Mouse (Mus musculus): ENCODE data around the gene Ror2. TPM values are rescaled to one million over a fixed set of nuclear protein-coding genes. Genes with fewer than 3 reads are reported as not detected.

Gene Ror2
- total RNA-seq, 2 experiments from 2014 or later: 4.4 to 5.4 TPM

DNA sequence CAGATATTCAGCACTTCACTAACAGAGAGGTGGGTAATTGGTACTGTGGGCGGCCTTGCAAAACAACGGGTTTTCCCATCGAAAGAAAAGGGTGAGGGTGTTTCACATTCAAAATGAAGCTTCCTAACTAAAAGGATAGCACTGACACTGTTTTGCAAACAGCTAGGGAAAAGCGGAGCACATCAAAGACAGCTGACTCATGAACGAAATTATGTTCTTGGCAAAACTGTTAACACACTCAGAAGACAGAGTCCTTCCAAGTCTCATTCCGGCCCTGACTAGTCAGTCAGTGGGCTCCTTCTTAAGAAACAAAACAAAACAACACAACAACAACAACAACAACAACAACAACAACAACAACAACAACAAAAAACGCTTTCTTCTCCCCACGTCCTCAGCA, 10.1 kb downstream of the Ror2 start:
- intact Hi-C loops (cut with DNase I): no loop called here
- no peak for DNase-seq

- intact Hi-C loops (cut with DNase I): no loop called here
- no peak for DNase-seq
Measured at GRCm38 (mm10) chr13:53274771-53275170, 11.2 kb downstream of the Ror2 start.

DNA sequence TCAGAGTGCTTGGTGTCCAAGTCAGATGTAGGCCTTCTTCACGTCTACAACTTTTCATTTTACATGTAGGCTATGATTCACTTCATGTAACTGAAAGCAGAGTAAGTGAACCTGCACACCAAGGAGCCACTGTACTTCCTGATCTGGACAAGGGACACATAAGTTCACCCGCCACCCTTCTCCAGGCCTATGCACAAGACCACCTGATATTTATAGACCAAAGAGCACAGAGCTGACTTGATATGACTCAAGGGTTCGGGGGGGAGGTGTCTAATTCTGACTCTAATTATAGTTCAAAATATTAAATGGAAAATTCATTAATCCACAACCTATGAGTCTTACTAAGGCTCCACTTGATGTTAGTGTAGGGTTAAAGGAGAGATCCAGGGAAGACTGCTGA, 14.3 kb downstream of the Ror2 start:
- no peak for DNase-seq
- intact Hi-C loops (cut with DNase I): no loop called here

- intact Hi-C loops (cut with DNase I): no loop called here
- DNase-seq: no peak
Measured at GRCm38 (mm10) chr13:53270549-53270948, 15.4 kb downstream of the Ror2 start.

- no peak for DNase-seq
- intact Hi-C loops (cut with DNase I): no loop called here
Measured at GRCm38 (mm10) chr13:53268541-53268940, 17.4 kb downstream of the Ror2 start.

- DNase-seq: no peak
- intact Hi-C loops (cut with DNase I): no loop called here
Measured at GRCm38 (mm10) chr13:53267849-53268248, 18.1 kb downstream of the Ror2 start.

DNA sequence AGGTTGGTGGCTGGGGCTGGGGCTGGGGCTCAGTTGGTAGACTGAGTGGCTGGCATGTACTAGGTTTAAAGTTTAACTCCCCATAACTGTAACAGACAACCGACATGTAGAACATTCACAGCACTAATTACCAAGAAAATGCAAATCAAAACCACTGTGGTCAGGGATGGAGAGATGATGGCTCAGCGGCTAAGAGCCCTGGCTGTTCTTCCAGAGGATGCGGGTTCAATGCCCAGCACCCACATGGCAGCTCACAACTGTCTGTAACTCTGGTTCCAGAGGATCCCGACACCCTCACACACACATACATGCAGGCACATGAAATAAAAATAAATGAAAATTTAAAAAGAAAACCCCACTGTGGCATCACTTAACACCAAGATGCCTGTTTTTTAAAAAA, 18.8 kb downstream of the Ror2 start:
- intact Hi-C loops (cut with DNase I): no loop called here

GRCm38 (mm10) chr13:53266543-53266951, 19.4 kb downstream of the Ror2 start:
- intact Hi-C loops (cut with DNase I): no loop called here
- no peak for DNase-seq

More for the DNA sequence above, 18.8 kb downstream of the Ror2 start:
- DNase-seq: no peak

GRCm38 (mm10) chr13:53264896-53265295, 21.0 kb downstream of the Ror2 start:
- no peak for DNase-seq
- intact Hi-C loops (cut with DNase I): no loop called here

GRCm38 (mm10) chr13:53262509-53263250, 23.2 kb downstream of the Ror2 start:
- DNase-seq: no peak
- intact Hi-C loops (cut with DNase I): no loop called here

DNA sequence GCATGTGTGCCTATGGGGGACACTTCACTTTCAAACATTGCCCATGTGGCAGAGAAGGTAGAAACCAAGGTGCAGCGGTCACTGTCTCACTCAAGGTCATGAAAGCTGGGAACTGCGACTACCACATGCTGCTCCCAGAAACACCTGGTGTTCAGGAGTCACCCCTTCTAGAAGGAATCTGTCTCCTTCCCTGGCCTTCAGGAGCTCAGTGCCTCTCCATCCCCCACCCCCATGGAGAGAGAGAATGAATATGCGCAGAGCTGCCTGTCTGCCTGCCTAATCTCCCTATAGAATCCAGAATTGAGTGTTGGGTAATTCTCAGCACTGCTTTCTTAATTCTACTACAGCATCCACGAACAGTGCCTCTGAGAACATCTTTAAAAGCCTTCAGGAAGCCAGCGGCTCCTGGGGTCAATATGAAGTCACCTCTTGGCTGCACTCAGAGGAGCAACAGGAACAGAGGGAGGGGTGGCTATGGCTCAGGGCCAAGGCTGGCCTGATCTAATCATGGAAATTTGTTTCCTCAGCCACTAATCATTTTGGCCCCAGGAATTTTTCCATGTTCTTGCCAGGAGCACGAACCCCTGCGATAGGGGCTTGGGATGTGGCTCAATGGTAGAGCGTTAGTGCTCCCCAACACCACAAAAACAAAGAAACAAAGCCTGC, 24.7 kb downstream of the Ror2 start:
- intact Hi-C loops (cut with DNase I): no loop called here
- peak; percentile 48 for DNase-seq

GRCm38 (mm10) chr13:53258943-53259342, 27.0 kb downstream of the Ror2 start:
- DNase-seq: no peak
- intact Hi-C loops (cut with DNase I): no loop called here

- intact Hi-C loops (cut with DNase I): no loop called here
- DNase-seq: no peak
Measured at GRCm38 (mm10) chr13:53258497-53258896, 27.4 kb downstream of the Ror2 start.

DNA sequence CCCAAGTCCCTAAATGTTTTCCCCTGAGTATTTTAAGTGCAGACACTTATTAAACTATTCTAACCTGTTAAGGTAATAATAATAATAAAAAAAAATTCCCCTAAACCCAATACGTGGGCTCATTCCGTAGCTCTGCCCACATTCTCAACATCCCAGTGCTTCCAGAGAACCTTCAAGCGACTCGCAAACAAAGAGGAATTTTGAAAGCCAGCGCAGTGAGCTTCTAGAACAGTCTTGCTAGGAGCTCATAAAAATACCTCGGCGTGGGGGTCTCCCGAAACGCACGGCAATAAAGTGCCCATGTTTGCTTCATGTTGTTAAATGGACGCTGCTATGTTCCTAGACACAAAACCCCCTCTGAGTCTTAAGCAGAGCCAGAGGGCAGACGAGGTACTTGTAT, 32.7 kb downstream of the Ror2 start:
- intact Hi-C loops (cut with DNase I): no loop called here
- DNase-seq: no peak

GRCm38 (mm10) chr13:53248586-53249401, 37.1 kb downstream of the Ror2 start:
- no peak for DNase-seq
- intact Hi-C loops (cut with DNase I): no loop called here

DNA sequence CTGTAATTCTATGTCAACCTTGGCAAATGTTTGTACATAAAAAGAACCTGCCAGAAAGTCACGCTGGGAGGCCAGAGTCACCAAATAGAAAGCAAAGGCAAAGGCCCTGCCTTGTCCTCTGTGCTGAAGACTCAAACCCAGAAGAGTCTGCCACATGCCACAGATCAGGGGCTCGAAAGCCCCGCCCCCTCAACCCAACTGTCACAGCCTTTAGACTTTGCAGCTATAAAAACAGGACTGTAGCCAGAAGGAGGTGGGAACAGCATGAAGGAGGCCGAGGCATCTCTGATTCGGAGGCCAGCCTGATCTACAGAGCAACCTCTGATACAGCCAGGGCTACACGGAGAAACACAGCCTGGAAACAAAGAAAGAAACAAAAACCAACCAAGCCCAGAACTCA, 37.8 kb downstream of the Ror2 start:
- DNase-seq: no peak

GRCm38 (mm10) chr13:53247175-53247574, 38.7 kb downstream of the Ror2 start:
- intact Hi-C loops (cut with DNase I): no loop called here
- no peak for DNase-seq

More for the DNA sequence above, 37.8 kb downstream of the Ror2 start:
- intact Hi-C loops (cut with DNase I): no loop called here

- intact Hi-C loops (cut with DNase I): no loop called here
- peak; percentile 30 for DNase-seq
Measured at GRCm38 (mm10) chr13:53244151-53244550, 41.8 kb downstream of the Ror2 start.

GRCm38 (mm10) chr13:53237455-53237854, 48.5 kb downstream of the Ror2 start:
- intact Hi-C loops (cut with DNase I): no loop called here

DNA sequence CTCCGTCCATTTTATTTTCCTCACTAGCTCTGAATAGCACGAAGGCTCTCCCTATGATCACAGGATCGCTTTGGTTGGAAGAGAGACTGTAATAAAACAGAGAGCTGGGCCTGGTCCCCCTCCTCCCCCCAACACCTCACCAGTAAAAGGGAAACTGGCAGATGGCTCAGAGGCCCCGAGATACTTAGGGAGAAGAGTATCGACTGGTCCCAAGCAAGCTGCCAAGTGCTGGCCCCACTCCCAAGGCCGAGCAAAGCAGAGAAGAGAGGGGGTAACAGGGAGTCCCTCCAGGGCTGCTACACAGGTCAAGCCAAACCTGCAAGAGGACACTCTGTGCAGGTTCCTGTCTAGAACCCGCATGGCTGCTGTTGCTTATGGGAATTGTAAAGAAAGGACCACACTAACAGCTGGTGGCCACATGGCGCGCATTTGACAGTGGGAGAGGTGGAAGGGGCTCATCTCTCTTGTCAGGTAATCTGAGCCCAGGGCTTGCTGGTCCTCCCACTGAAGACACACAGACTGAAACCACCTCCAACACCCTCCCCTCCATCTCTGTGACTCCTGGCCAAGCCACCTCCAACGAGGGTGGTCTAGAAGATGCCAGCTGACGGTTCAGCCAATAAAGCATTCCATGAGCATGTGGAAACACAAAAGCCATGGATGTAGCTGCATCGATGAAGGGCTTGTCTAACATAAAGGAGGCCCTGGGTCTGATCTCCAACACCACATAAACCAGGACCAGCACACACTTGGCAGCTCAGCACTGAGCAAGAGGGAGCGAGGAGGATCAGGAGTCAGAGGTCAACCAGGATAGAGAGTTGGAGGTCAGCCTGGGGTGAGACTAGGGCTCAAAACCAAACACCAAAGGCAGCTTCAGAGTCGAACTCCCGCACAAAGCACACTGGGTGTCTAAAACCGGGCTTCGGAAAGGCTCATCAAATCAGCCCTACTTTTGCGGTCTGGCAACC, 49.2 kb downstream of the Ror2 start:
- DNase-seq: peak; percentile 96
- intact Hi-C loops (cut with DNase I): no loop called here

More at GRCm38 (mm10) chr13:53237455-53237854, 48.5 kb downstream of the Ror2 start:
- DNase-seq: peak; percentile 62
